Mouse (Mus musculus): ENCODE measurements around the gene Robo2.
"Not testable (repeated sequence)": the region's sequence is repeated elsewhere in the genome, so short reads cannot be mapped to it uniquely, and the experiment has no call there.

The Robo2 gene

DNA sequence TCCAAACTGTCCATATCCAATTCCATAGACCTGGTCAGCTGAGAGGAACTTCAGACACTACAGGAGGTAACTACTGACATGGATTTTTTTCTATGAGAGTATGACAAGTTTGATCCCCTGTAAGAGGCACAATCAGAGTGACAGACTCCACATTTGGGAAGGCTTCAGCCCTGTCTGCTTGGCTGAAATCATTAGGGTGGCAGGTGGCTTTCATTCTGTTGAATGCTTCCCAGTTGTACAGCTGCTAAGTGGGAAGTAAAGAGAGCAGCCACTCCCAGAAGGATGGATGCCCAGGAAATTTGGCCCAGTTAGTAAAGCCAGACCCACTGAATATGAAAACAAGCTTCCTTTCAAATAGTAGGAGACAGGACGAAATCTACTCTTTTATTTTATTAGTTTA lies 321.7 kb downstream of the Robo2 start:
- no peak for DNase-seq (ENCODE audit: extremely low read depth, low read depth, low spot score)

DNA sequence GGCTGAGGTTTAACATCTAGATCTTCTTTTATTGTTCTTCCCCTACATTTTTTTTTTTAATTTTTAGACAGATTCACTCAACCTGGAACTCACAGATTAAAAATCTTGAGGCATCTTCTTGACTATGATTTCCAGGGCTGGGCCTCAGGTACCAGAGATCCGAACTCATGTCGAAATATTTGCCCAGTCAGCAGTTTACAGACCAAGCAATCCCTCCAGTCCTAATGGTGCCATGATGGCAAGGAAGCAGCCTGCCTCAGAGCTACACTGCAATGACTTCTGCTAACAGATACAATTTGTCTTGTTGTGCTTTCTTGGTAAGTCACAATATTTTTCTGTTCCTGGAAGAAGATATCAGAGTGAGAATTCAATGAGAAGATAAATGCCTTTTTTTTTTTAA lies 327.4 kb downstream of the Robo2 start:
- DNase-seq (ENCODE audit: extremely low read depth, low read depth, low spot score): no peak

DNA sequence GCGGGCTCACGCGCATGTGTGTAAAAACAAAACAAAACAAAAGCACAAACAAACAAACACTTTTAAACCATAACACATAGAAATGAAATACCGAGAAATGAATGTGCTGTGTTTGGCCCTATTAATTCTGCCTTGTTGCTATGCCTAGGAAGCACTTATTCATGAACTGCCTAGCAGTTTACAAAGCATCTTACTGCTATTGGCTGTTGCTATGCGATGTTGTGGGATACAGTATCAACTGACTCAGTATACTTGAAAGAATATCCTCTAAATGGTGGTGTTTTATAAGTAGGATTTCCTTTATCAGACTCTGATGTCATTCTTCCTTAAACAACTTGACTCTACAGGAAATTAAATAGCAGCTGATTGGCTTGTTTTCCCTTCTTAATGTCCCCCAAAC lies 339.0 kb downstream of the Robo2 start:
- DNase-seq (ENCODE audit: extremely low read depth, low read depth, low spot score): no peak

DNA sequence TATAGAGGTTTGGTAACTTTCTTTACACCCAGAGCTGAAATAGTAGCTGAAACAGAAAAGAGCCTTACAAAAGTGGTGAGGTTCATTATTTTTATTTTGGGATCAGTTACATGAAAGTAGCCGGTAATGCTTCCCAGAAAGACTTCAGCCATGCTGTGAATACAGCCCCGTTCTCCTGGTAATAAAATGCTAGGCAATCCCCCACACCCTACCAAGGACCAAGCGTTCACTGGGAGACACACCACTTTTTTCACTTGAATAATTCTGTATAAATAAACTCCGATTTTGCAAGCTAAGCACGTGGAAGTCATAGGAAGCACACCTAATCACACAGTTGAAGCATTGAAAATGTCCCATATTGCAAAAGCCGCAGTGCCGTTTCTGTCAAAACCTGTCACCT lies 341.0 kb downstream of the Robo2 start:
- no peak for DNase-seq (ENCODE audit: extremely low read depth, low read depth, low spot score)

DNA sequence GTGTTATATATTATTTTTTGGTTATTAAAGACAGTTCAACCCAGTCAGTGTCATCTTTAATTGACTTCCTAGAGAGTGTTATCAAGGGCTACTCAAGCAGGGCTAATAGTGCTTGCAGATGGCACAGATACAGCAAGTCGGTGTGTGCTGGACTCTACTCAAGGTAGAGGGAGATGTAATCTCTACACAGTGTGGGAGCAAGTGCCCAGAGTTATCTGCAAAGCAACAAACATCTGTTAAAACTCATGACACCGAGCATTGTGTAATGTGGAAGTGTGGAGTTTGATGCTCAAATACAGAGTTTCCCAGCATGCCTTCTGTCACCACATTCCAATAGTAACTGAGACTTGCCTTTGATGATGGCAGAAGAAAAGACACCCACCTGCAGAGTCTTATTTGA lies 345.7 kb downstream of the Robo2 start:
- DNase-seq (ENCODE audit: extremely low read depth, low read depth, low spot score): no peak

DNA sequence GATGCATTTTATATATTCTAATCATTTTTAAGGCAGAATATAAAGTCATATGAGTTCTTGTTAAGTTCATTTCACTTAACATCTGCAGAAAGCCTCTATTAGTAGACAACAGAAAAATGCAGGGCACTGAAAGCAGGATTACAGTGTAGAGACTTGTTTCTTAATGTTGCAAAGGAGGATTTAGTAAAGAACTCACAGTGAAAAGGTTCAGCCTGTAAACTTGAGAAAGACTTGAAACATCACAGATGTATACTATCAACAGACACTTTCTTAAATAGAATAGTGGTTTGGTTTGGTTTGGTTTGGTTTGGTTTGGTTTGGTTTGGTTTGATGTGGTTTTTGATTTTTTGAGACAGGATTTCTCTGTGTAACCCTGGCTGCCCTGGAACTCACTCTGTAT lies 349.7 kb downstream of the Robo2 start:
- no peak for DNase-seq (ENCODE audit: extremely low read depth, low read depth, low spot score)

DNA sequence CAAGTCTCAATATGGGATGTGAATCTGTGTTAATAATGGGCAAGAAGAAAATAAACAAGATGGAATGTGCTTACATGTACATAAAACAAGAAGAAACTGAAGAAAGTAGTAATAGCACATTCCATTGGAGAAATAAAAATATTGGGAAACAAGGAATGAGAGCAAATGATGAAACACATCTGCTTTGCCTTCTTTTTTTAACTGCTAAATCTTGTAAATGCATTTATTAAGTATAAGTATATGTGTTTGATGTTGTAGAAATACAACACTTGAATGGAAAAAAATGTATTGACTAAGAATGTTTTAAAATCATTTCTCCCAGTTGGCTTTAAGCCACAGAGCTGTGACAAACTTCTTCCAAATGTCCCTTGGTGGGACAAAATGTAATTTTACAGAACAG lies 350.1 kb downstream of the Robo2 start:
- DNase-seq (ENCODE audit: extremely low read depth, low read depth, low spot score): no peak

DNA sequence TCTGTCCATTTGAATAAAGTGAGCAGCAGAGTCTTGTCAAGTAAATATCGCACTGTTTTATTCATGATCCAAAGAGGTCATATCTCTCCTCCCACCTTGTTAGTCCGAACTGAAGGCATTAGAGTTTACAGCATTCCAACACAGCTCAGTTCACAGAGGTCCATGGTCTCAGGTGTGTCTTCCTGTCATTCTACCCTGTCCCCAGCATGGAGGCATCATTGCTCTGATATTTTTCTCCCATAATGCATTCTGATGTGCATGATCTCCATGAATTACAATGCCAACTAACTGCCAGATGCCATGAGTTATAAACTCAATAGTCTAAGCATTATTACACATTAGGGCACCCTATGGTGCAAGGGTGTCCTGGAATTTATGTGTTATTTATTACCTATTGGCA lies 354.7 kb downstream of the Robo2 start:
- DNase-seq (ENCODE audit: extremely low read depth, low read depth, low spot score): no peak

DNA sequence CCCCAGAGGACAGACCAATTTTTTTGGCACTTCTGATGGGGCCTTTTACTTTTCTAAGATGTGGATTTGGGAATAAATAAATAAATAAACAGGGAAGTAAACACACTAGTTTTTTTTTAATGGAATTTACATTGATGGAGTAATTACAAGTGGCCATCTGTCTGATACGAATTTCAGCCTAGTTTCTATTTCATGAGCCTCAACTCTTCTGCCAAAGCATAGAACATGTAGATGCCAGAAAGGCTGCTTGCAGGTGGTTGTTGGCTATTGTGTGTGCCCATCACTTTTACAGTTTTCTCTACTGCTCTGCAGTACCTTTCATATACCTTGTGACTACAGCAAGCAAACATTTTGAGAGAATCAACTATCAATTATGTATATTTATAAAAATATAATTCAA lies 355.4 kb downstream of the Robo2 start:
- no peak for DNase-seq (ENCODE audit: extremely low read depth, low read depth, low spot score)

DNA sequence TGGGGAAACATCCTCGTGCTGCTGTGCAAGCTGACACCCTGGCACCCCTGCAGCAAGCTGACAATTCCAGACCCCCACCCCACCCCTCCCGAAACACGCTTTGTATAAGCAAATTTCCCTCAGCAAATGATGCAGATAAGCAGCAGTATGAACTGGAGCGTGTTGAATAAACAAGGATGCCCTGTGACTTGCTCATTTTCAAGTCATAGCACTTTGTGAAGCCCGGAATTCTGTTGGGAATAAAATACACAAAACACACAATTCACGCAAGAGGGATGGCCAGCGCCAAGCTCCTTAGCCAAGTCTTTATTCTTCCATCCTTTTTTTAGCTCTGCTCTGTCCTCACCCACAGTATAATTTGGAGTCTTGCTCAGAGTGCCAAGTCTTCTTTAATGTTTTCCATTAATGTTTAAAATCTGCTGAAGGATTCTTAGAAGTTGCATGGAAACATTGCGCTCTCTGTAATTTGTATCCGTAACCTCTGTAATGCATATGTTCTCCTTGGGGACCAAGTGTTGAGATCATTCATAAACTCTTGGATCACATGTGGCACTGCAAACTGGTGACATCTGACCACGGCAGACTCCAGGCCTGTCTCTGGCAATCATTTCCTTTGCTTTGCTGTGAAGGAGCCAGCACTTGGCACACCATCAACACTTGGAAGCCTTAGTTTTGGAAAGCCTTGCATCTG lies 356.4 kb downstream of the Robo2 start:
- no peak for DNase-seq (ENCODE audit: extremely low read depth, low read depth, low spot score)

DNA sequence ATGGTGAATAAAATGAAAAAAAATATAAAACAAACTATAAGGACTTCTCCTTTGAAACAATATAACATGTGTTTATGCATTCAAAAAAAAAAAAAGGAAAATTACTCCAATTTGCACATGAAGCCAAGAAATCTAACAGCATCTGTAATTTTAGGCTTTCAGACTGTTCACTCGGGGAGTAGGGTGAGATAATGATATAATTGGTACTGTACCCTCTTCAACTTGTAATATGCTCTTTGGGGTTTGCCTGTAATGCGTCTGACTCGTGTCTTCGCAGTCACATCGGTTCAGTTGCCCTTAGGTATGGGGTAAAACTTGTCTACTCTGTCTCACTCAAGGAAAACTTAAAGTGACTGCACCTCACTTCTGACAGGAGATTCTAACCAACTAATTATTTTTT lies 362.2 kb downstream of the Robo2 start:
- DNase-seq (ENCODE audit: extremely low read depth, low read depth, low spot score): no peak

DNA sequence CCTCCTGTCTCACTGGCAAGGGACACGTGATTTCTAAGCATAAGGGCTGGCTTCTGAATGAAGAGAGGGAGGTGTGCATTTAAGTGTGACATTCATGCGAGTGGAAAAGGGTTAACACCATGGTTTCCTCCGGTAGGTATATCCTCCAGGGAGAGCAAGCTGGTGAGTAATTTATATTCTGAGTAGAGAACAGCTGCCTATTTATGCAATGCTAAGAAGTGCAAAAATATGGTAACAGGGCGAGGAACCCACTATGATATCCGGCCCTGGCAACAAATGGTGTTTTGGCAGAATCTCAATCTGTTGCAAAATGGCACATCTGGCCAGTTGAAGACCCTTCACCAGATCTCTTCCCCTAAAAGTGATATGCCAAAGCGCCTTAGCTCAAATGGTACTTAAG lies 362.6 kb downstream of the Robo2 start:
- no peak for DNase-seq (ENCODE audit: extremely low read depth, low read depth, low spot score)

DNA sequence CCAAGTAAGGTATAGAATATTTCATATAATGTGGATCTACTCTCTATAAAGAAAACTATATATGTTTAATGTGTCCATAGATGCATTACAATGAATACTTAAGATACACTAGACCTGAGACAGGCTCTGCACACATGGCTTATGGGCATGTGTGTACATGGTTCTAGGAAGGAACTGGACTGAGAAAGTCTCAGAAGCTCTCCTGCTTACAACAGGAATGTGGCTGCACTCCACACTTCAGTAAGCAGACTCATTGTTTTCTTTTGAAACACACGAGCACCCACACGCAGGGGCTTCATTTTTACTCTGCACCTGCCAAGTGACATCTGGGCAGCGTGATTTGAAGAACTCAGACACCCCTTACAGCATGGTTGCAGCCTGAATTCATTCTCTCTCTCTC lies 364.4 kb downstream of the Robo2 start:
- no peak for DNase-seq (ENCODE audit: extremely low read depth, low read depth, low spot score)

DNA sequence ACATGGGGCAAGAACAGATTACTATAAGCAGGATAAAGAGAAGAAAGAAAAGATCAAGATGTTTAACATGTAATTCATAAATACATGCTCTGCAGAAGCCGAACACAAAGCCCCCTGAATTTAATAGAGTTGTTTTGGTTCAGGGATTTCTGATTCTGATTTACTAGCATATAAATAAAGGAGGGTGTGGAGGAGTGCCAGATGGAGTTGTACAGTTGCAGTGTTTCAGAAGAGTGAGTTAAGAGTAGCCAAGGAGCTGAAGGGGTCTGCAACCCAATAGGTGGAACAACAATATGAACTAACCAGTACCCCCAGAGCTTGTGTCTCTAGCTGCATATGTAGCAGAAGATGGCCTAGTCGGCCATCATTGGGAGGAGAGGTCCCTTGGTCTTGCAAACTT lies 370.8 kb downstream of the Robo2 start:
- not testable (repeated sequence) for DNase-seq (ENCODE audit: extremely low read depth, low read depth, low spot score)

DNA sequence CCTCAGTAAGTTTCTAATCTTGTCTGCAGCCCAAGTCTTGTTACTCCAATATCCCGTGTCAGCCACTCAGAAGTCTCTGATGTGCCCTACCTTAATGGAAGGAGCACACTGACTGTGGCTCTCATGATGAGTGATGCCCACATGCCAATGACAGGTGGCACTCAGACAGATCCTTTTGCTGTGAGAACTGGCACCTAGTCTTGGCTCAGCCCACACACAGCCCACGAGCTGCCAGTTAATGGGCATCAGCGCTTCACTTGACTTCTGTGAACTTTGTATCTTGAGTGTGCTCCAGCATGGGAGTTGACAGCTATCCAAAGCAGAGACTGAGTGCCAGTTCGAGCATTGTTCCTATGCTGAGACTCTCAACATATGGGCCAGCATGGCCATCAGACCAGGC lies 383.8 kb downstream of the Robo2 start:
- DNase-seq (ENCODE audit: extremely low read depth, low read depth, low spot score): no peak

DNA sequence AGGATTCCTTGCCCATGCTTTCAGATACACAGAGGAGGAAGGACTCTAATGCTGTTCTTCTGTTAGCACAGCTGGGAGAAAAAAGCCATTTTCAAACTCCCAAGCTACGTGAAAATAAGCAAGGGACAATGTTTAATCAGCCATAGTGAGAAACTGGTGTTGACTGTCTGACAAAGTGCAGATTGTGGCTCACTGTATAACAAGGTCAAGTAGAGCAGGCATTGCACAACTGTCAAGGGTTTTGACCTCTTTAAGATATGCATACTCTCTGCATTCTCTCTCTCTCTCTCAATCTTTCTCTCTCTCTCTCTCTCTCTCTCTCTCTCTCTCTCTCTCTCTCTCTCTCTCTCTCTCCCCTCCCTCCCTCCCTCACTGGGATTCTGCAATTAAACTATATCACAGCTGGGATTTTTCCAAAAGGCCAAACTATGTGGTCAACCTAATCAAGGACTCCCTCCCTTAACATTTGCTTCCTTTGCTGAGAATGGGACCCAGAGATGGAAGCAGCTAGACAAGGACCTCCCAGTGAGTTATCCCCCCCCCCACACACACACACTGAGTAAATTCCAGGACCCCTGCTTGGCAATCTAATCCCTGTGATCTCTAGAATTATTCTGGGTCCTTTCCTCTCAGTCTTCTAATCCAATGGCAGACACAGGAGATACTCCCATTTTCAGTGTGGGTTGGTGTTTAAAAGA lies 389.2 kb downstream of the Robo2 start:
- DNase-seq (ENCODE audit: extremely low read depth, low read depth, low spot score): no peak

DNA sequence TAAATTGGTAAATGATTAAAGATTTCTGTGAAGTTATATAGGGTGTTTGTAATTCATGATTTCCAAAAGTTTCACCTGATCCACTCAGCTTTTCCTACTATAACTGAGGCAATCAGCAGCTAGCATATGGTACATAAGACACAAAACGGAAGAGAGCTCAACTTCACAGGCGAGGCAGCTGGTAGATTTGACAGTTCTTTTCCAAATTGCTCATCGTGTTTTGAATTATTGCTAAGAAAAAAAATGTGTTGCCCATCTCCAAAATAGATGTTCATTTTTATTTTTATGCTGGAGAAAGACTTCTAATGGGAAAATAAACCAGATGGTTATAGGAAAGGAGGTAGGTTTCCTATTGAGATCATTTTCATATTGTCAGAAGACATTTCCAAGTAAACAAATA lies 405.9 kb downstream of the Robo2 start:
- no peak for DNase-seq (ENCODE audit: extremely low read depth, low read depth, low spot score)

DNA sequence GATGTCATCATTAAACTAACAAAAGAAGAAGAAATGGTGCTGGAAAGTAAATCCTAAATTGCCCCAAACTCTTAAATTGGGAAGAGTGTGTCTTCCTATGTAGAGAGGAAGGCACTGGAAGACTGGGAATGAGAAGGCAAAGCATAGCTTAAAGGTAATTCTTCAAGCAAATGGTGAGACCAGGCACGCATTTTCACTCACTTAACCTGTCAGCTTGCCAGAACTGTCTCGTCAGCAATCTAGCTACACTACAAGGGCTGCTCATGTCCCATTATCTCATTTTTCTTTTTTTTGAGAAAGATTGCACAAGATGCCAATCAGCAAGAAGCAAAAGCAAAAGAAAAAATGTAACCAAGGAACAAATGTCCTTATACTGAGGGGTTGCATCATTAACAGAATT lies 410.3 kb downstream of the Robo2 start:
- no peak for DNase-seq (ENCODE audit: extremely low read depth, low read depth, low spot score)

DNA sequence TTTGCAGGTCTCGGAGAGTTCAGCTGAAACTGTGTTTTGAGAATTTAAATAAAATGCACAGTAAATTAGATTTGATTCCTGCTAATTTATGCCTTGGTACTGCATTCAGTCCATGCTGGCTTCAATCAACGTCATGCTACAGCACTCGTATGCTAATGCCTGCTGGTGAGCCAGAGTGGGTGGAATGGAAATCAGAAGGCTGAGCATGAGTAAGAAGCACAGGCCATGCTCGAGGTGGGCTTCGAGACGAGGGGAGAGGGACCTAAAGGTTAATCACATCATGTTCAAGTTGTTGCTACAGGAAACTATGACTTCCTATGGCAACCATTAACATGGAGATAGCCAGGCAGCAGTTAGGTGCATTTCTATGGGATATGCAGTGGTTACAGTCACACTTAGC lies 420.4 kb downstream of the Robo2 start:
- DNase-seq (ENCODE audit: extremely low read depth, low read depth, low spot score): no peak

DNA sequence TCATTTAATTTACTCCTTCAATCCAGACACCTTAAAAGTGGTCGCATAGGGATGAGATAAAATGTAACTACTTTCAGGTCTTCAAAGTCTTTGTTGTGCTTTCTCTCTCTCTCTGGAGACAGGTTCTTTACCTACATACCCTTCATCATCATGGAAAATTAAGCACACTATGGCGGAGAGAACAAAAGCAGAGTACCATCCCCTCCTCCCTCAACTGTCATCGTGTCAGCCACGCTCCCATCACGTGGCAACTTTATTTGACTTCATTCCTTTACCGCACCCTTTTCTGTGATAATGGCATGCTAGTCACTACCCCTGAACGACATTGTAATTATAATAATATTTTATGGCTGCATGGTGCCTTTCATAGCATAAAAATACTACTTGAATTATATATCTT lies 442.1 kb downstream of the Robo2 start:
- DNase-seq (ENCODE audit: extremely low read depth, low read depth, low spot score): no peak

DNA sequence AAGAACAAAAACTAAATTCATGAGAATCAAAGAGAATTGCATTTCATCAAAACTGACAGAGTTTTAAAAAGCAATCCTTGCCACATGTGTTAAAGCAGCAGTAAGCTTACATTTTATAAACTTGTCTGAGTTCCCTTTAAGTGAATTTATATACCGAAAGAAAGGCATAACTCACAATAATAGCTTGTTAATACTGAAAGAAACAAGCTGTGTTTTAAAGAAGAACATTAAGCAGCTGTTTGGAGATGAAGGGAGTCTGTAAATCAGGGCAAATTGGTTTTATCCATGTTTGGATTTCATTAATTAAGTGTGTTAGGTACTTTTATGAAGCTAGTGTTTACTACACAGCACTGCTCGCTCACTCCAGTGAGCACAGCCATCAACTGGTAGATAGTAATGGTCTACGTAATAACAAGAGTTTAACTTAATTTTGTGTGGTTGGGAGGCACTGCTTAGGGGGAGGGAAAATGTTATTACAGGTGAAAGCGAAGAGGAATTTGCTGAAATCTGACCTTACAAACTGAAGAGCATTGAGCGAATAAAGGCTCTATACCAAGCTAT lies 447.2 kb downstream of the Robo2 start:
- no peak for DNase-seq (ENCODE audit: extremely low read depth, low read depth, low spot score)

DNA sequence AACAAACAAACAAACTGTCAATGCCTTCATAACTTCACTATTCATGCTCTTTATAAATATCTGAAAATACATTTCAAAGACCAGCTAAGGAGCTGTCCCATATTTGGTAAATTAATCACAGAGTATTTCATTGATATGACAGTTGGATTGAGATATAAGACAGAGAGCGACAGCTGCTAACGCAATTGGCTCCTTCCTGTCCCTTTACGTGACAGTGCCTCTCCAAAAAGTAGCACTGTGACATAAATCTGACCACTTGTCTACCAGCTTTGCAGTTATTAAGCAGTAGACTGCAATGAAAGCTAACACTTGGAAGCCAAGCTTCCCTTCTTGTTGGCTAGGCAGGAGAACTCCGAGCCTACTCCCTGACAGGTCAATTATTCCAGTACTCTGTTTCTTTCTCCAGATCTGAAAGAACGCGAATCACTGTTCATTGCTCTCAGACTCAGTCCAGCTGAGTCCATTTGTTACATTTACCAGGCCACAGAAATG lies 452.1 kb downstream of the Robo2 start:
- DNase-seq (ENCODE audit: extremely low read depth, low read depth, low spot score): no peak

DNA sequence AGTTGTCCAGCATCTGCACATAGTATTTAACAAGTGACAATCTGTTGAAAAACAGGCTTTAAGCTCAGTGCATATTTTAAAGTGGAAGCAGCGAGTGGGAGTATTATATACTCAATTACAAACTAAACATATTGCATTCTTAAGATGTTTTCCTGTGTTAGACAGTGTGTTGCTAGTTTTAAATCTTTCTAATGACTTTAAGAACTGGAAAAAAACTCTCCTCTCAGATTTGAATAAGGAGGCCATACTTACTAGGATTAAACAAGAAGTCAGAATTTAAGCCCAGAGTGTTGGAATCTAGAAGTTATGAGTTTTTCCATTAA lies 453.1 kb downstream of the Robo2 start:
- DNase-seq (ENCODE audit: extremely low read depth, low read depth, low spot score): no peak

Measured in fat pad, adult 2 months (tissue).